Mouse (Mus musculus) adrenal gland, postnatal 36 days (tissue): Measurements from ENCODE around the gene Hoxd9. TPM values are rescaled to one million over a fixed set of nuclear protein-coding genes. Genes with fewer than 3 reads are reported as not detected.

Experiments used
- DNase-seq, 2 experiments: peaks; one replicate each; pipeline ENCODE4 v3.0.0; 2021; ENCODE audit warnings: mixed read lengths in 1 of 2
- long read RNA-seq, 2 experiments: library from polyadenylated mRNA; stranded (forward); transcript quantifications; one replicate each; pipeline ENCODE4 v2.0.0; 2021; ENCODE audit warnings: borderline sequencing depth in 2 of 2
- total RNA-seq, 2 experiments: library from RNA; stranded (reverse); gene quantifications; 2 replicates each; pipeline ENCODE4 v1.2.3; 2021

Gene Hoxd9
- total RNA-seq, result 1 to 10 TPM; 3.8 to 4.1 TPM
- long read RNA-seq, experiment 1, transcript Hoxd9-201 (2 exons, 2,136 nt), result major isoform, 9 of 11 reads
- long read RNA-seq, experiment 1, partial matches to known transcripts, result 0 of 11 reads
- long read RNA-seq, experiment 1, other reads (novel, unspliced or antisense), result 2 of 11 reads
- long read RNA-seq, experiment 2, partial matches to known transcripts, result 0 of 3 reads
- long read RNA-seq, experiment 2, other reads (novel, unspliced or antisense), result 0 of 3 reads

DNA sequence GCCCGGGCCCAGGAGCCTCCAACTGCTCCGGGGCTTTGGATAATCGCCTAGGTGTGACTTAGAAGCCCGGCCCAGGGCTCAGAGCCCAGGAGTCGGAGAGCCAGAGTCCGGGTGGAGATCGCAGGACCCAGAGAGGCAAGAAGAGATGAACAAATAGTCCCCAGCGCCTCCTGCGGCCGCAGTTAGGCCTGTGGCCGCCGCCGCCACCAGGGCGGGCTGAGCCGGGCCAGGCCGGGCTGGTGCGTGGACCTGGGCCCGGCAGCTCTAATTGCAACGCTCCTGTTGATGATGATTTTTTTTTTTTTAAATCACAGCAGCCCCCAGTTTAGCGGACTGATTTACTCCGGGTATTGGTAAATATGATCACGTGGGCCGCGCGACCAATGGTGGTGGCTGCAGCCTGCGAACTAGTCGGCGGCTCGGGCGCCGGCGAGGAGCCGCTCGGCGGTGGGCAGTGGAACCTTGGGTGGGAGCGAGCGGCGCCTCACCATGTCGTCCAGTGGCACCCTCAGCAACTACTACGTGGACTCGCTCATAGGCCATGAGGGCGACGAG lies at the start of gene Hoxd9:
TSS of gene Hoxd9 (plus strand) at position 161 of the 555 bp plus-strand sequence.
- peak; percentile 81 to 84 for DNase-seq

DNA sequence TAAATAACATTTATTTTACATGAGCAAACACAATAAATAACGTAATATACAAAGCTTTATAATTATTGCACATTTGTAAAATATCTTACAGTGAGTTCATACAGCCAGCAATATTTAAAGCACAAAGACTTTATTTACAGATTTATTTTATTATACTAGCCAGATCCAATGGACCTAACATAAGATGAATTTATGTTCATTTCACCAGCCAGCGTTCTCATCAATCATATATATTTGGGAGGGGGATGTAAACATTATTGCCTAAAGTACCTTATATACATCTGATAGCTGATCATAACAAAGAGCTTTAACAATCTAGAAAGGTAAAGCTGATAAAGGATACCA lies 44.6 kb upstream of the Hoxd9 start:
- no peak for DNase-seq

DNA sequence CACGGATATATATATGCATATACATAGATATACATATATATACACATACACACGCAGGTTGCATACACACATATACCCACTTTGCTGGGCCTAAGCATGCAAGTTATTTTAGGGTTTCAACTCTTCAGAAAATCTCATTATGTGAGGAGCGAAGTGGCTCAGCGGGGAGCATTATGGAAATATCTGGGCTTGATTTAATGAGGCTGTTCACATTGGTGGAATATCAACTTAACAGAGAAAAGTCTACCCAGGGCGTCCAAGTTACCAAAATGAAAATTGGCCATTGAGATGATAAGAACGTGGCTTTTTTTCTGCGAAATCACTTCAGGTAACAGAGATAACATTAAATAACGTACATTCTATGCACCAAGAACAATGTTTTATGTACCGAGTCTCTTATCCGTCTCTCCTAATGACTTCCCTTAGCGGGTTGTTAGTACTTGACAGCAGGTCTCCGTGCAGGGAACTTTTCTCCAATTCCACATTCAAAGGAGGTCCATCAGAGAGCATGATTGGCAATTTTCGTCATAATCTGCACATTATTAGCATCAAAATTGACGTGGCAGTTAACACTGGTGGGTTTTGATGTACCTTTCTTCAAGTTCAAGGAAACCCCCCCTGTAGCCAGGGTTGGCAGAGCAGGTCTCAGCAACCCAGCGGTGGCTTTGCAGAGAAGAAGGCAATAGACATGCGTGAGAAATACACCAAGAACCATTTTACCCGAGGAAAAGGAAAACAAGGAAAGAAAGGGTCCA lies 43.6 kb upstream of the Hoxd9 start:
- DNase-seq, result no peak

DNA sequence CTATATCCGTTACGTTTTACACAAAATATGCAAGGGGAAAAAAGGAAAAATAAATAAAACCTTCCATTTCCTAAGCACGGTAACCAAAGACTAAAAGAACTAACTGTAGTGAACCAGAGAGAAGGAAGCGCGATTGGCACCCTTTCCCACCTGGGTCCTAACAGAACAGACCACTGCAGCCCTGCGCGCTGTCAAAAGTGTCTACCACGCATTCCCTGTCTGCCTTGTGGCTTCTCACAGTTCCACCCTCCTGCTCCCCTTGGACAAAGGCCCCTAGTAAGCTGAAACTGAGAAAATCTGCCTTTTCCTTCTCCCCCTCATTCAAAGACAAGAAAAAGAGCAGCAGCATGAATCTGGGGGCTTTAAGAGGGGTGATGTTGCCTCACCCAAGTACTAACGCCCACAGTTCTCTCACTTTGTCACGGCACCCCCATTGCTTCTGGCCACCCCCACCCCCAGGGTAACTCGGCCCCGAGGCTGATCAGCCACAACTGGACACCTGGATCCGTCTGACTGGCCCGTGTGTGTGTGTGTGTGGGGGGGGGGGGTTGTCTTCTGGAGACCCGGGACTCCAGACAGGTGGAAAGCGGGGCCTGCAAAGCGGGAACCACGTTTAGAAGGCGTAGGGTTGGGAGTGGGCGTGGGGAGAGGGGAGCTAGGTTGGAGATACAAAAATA lies 42.6 kb upstream of the Hoxd9 start:
- DNase-seq, result no peak

DNA sequence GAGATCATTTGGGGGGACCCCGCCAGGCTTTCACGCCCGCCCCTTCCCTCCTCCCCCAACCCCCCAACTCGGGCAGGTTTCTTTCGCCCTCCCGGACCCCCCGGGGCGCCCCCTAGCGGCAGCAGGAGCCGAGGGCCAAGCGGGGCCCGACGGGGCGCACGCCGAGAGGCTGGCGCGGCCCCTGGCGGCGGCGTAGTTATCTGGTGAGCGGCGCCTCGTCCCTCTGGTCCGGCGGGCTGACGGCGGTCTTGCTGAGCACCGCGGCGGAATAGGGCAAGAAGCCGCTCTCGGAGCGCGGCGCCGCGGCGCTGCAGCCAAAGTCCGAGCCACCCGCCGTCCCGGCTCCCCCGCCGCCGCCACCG lies 42.1 kb upstream of the Hoxd9 start:
- DNase-seq, result peak; percentile 52 to 65

DNA sequence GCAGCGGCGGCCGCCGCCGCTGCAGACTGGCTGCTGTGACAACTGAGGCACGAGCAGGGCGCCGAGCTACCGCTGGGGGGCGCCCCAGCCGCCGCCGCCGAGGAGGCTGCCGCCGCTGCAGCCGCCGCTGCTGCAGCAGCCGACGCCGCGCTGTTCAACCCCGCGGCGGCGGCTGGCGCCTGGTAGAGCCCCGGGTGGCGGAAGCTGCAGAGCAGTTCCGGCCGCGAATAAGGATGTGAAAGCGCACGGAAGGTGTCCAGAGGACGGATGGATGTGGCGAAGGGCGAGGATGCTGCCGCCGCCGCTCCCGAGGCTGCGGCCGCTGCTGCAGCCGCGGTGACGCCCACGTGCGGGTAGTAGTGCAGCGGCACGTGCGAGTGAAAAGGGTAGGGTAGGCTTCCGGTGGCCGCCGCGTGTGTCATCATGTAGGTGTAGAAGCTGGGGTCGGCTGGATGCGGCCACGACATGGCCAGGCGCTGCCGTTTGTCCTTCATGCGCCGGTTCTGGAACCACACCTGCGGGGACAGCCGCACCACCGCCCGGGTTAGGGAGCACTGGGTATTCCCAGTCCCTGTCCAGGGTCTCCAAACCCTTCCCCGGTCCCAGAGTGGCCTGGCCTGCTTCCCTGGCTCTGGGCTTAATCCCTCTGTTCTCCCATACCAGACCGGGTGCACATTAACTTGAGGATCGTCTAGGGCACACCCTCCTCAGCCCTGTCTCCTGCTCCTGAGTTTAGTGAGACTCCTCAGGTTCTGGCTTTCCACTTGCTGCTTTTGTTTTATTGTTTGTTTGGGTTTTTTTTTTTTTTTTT lies 41.5 kb upstream of the Hoxd9 start:
- peak in 1 of 2 experiments; percentile 25 for DNase-seq

DNA sequence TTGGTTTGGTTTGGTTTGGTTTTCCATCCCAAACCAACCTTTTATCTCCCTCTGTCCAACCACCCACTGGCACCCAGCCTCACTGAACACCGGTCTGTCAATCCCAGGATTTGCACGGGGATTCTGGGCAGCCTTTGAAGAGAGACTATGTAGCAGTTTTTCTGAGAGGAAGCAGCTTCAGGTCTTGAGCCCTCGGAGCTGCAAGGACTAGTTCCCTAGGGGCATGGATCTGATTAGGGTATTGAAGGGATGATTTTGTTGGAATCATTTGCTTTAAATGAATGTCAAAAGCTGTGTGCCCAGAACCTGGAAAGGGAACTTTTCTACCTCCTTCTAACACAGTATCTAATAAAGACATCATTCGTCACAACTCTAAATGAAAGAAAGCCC lies 40.9 kb upstream of the Hoxd9 start:
- no peak for DNase-seq

DNA sequence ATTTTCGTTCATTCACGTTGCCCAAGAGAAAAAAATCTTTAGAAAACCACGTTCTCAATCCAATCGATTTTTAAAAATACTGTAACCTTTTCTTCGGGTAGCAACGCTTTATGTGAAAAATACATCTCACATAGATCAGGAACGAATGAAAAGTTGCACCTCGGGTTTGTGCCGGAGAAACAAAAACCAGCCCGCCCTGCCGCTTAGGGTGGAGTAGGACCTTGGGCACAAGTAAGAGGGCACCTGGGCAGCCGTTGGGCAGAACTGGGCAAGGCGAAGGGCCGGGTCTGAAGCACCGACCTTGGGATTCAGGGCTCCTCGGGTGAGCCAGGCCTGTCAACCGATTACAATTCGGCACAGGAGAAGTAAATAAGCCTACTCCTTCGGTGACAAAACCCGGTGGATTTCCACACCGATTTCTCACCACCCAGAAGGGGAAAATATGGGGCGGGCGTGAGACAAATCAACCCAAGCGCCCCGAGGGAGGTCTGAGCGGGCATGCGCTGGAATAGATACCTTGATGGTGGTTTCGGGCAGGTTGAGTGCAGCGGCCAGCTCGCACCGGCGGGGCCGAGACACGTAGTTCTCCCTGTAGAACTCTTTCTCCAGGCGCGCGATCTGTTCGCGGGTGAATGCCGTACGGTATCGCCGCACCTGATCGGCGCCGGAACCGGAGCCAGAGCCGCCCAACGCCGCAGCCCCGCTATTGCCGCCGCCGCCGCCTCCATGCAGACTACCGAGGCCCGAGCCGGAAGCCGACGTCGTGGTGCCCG lies 40.1 kb upstream of the Hoxd9 start:
- DNase-seq, result peak in 1 of 2 experiments; percentile 19

DNA sequence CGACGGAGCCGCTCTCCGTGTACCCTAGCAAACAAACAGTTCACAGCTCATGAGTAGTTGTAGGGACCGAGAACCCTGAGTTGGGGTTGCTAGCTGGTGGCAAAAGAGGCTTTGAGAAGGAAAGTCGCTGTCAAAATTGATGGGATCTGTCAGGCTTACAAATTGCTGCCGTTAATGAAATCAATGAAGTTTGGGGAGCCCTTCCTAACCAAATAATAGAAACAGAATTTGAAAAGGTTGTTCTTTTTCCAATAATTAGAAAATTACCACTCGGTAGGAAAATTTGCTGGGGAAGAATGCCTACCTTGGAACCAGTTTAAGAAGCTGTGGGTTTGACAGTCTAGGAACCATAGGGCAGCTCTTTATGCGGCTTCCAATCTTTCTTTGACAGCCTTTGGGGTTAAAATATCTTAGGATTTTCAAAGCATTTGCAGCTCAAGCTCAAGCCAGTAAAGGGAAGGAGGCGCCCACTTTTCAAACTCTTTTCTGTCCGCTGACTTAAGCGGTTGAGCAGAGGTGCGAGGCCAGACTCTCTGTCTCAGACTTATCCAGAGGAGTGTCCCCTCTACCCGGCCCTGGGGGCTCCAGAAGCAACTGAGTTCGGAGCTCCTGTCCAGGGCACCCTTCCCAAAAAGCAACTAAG lies 39.4 kb upstream of the Hoxd9 start:
- DNase-seq, result no peak

DNA sequence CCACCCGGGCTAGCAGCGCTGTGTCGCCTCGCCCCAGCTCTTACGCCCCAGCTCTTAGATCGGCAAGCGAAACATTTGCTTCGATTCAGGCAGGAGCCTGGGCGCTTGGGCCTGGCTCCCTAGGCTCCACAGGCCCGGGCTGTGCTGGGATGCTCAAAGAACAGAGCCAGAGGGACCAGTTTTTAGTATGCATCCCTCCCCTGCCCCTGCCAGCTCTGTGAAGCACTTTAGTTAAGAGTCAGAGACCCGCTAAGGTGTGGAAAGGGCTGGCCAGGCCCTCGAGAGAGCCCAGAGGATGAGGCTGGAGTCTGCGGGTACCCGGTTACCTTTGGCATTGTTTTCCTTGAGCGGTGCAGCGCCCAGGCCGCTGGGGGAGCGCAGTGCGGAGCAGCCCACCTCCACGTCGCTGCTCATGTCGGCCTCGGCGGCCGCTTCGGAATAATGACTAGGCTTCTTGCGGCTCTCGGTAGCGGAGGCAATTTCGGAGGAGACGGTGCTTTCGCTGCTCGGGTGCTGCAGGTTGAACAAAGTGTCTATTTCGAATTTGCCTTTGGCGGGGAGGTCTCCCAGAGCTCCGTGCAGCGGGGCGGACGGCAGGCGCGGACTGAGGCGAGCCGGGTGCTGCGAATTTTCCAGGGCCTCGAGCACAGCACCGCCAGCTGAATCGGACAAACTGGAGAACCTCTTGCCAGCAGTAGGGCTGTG lies 38.7 kb upstream of the Hoxd9 start:
- no peak for DNase-seq

DNA sequence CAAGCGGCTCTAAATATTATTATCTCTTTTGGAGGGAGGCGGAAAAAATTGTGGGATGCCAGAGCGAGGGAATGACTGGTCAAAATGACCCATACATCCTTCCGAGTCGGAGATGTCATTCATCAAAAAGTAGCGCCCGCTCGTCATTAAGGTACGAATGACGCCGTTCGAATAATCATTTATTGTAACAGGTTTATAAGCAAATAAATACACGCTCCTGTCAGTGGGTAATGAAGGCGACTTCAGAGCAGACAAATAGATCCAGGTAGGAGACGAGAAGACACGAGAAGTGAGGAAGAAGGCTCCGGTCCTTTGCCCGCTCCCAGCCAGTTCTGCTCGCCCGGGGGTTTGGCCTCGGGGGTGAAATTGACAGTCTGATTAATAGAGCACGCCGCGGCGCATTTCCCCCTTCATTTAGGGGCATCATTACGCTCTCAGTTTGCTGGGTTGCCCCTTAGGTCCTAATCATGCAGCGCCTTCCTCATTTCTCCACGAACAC lies 38.0 kb upstream of the Hoxd9 start, which contains the start of gene Evx2:
TSS of gene Evx2 (minus strand) at position 51 of the 499 bp plus-strand sequence.
- DNase-seq, result no peak

DNA sequence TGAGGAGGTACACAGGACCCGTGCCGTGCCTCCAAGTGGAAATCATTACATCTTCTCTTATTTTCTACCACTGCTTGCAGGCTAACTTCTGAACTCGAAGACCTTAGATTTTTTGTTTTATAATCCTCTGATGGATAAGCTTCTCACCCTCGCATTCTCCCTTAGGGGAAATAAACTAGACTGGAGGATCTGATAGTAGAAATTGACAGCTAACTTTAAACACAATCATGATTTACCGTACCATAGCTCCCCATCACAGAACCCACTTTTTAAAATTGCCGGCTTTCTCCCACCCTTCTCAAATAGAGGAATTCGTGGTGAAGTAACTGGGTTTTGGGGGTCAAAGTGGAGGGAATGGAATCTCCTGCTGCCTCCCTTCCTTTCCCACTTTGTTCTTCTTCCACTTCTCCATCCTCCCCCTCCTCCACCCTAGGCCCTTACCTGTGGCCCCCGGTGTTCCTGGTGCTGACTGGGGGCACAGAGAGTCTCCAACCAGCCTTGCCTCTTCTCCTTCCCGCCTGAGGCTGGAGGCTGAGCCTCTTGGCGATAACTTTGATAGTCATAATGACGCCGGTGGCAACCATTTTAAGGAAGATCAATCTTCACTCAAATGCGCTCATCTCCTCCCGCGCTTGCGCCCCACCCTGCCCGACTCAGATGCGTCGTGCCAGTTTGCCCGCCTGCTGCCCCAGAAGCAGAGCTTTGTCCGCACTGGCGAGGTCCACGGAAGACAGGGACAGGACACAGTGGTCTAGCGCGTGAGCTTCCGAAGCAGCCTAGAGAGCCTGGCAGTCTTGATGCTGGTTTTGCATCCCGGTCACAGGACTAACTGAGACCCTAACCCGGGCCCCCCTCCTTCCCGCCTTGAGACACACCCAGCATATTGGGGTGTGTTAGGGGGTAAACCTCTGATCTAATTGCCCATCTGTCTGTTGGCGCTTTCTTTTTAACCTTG lies 36.8 kb upstream of the Hoxd9 start:
- DNase-seq, result no peak

DNA sequence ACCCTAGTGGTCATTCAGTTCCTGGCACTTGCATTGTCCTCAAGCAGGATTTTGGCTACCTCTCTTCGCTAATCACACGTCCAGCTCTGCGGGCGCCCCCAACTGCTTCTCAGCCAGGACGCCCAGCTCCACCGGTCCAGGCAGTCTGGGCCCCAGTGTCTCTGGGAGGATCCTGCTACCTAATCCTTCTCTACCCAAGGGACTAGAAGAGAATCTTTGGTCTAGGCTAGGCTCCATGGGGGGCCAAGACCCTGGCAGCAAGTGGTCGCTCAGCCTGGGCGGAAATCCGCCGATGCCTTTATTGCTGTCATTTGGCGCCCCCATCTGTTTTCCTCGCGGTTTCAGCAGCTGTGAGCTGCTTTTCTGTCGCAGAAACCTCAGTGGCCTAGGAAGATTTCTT lies 35.8 kb upstream of the Hoxd9 start:
- peak in 1 of 2 experiments; percentile 20 for DNase-seq

DNA sequence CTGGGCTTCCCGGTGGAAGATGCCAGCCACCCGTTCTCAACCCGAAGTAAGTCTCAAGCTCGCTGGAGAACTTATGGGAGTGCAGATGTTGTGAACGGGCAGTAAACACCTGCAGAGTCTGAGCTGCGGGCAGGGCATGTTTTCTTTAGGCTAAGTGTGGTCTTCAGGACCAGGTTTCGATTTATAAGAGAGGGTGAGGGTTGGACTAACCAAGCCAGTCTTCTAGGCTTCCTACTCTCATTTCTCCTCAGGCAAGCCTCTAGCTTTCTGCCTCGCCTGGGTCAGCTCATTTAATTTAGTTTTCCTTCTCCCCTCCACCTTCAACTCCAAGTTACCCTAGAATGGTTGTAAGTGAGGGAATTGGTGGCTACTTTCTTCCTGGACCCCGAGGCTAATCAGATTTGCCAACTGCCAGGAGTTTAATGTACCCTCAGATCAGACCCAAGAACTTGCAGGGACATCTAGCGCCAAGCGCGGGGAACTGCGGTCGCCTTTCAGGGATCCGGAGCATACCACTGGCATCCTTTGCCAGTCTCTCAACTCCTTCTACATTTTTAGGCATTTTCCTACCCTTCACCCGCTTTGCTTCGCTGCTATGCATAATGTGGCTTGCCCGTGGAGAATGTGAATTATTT lies 34.1 kb upstream of the Hoxd9 start:
- peak; percentile 54 to 61 for DNase-seq

DNA sequence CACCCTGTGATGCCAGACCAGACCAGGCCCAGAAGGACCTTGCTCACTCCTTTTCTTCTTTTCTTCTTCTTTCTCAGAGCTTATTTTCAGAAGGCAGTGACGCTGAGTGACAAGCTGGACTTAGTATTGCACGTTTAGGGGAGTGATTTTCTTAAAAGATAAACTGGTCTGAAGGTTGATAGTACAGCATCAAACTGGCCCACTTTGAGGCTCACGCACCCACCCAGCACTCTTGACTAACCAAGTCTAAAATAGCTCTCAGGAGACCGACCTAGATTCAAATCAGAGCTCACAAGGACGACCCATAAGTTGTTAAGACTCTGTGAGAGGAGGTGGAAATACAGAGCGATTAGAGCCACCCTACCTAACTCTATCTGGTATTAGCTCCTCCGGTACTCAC lies 31.1 kb upstream of the Hoxd9 start:
- no peak for DNase-seq

DNA sequence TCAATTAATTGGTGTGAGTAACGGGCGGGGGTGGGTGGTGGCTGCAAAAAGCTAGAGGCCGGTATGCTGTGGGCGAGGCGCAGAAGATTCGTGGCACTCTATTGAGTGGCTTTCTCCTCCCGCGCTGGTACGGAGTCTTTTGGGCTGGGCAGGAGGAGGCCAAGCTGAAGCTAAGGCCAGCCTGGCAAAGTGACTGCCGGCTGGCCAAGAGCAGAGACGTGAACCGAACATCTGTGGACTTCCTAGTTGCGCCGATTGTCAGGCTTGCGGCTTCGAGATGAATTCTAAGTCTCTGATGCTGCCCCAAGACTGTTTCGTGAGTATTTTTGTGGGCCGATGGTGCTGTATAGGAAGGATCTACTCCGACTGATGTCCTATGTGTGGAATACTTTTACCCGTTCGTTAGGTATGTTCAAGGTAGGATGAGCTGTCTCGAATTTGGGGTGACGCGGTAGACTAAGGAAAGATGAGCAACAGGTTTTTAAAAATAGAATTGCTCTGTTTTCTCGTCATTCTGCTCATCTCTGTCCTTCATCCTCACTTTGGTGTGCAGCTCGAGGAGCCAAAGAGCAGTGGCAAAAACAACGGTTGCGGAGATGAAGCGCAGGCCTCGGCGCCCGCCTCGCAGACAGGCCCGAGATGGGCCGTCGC lies 30.2 kb upstream of the Hoxd9 start:
- DNase-seq, result no peak

DNA sequence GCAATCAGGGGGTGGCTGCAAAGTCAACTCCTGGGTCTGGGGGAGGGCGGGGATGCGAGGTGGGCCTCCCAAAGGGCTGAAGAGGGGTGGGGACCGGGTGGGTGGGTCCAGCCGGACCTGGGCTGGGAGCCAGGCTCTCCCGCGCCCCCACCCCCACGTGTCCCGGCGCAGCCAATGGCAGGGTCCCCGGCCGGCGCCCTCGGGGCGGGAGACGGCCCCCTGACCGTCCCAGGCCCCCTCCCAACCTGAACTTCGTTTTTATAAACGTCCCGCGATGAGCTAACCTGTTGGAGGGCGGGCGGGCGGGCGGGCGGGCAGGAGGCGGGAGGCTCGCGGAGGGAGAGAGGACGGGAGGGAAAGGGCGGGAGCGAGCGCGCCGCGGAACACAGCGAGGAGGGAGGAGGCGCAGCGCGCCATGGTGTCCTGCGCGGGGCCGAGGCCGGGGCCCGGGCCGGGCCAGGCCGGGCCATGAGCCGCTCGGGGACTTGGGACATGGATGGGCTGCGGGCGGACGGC lies 29.6 kb upstream of the Hoxd9 start, which contains the start of gene Hoxd13:
TSS of gene Hoxd13 (plus strand) at position 469 of the 516 bp plus-strand sequence.
- DNase-seq, result no peak
